Mouse (Mus musculus): ENCODE results near the gene D17Wsu92e. TPM values are rescaled to one million over a fixed set of nuclear protein-coding genes. Genes with fewer than 3 reads are reported as not detected.

Gene D17Wsu92e
- total RNA-seq, 1 experiment = 68.4 TPM

GRCm38 (mm10) chr17:27721125-27721664, 99.3 kb downstream of the D17Wsu92e start:
- in situ Hi-C loops (cut with MboI; ENCODE audit: low sequenced_read_pairs in 2 of 2, unreplicated experiment in 2 of 2) = no loop called here
- Histone ChIP-seq H3K36me3 (ENCODE audit: control insufficient read depth, insufficient read depth, low read length, poor library complexity, severe bottlenecking) (no peaks in the 10 kb centered on the region), H3K27ac (ENCODE audit: insufficient read depth, low read depth, low read length, poor library complexity, severe bottlenecking) (no peak overlapping the region), H3K9ac (ENCODE audit: insufficient read depth, low read depth, low read length, poor library complexity, severe bottlenecking) (no peak overlapping the region), H3K4me3 (ENCODE audit: insufficient read depth in 1 of 2, low read depth in 1 of 2, low read length in 2 of 2, poor library complexity in 1 of 2, severe bottlenecking in 1 of 2) (no peak overlapping the region), H3K9me3 (ENCODE audit: control insufficient read depth, insufficient read depth, low read depth, low read length) (no peaks in the 10 kb centered on the region), H3K4me1 (ENCODE audit: control insufficient read depth in 2 of 2, insufficient read depth in 2 of 2, low read length in 2 of 2, poor library complexity in 1 of 2) (peaks cover 2 to 36% of the 10 kb centered on the region in 2 experiments; a peak in 2 of 4 replicates)
- TF ChIP-seq HCFC1 (IDR thresholded peaks at IDR 0.05; ENCODE audit: borderline replicate concordance, insufficient read depth, low read length) = no peak
- TF ChIP-seq MAFK (IDR thresholded peaks at IDR 0.05; ENCODE audit: insufficient read depth, low read depth, low read length) = no peak
- TF ChIP-seq ZNF384 (IDR thresholded peaks at IDR 0.05; ENCODE audit: low read depth, low read length) = no peak
- TF ChIP-seq ZC3H11A (IDR thresholded peaks at IDR 0.05; ENCODE audit: borderline replicate concordance, low read depth, low read length) = no peak
- no peak for TF ChIP-seq CHD2 (IDR thresholded peaks at IDR 0.05; ENCODE audit: low read depth, low read length)
- DNase-seq (ENCODE audit: low read depth, low spot score) = no peak

GRCm38 (mm10) chr17:27720326-27720725, 100.1 kb downstream of the D17Wsu92e start:
- Histone ChIP-seq H3K36me3 (ENCODE audit: control insufficient read depth, insufficient read depth, low read length, poor library complexity, severe bottlenecking) (no peaks in the 10 kb centered on the region), H3K4me3 (ENCODE audit: insufficient read depth in 1 of 2, low read depth in 1 of 2, low read length in 2 of 2, poor library complexity in 1 of 2, severe bottlenecking in 1 of 2) (no peak overlapping the region), H3K27ac (ENCODE audit: insufficient read depth, low read depth, low read length, poor library complexity, severe bottlenecking) (no peak overlapping the region), H3K9me3 (ENCODE audit: control insufficient read depth, insufficient read depth, low read depth, low read length) (no peaks in the 10 kb centered on the region), H3K9ac (ENCODE audit: insufficient read depth, low read depth, low read length, poor library complexity, severe bottlenecking) (no peak overlapping the region), H3K4me1 (ENCODE audit: control insufficient read depth in 2 of 2, insufficient read depth in 2 of 2, low read length in 2 of 2, poor library complexity in 1 of 2) (peaks cover 2 to 28% of the 10 kb centered on the region in 2 experiments; a peak in 1 of 4 replicates)
- in situ Hi-C loops (cut with MboI; ENCODE audit: low sequenced_read_pairs in 2 of 2, unreplicated experiment in 2 of 2) = no loop called here
- TF ChIP-seq ZNF384 (IDR thresholded peaks at IDR 0.05; ENCODE audit: low read depth, low read length) = no peak
- no peak for TF ChIP-seq CHD2 (IDR thresholded peaks at IDR 0.05; ENCODE audit: low read depth, low read length)
- TF ChIP-seq HCFC1 (IDR thresholded peaks at IDR 0.05; ENCODE audit: borderline replicate concordance, insufficient read depth, low read length) = no peak
- no peak for TF ChIP-seq ZC3H11A (IDR thresholded peaks at IDR 0.05; ENCODE audit: borderline replicate concordance, low read depth, low read length)
- no peak for TF ChIP-seq MAFK (IDR thresholded peaks at IDR 0.05; ENCODE audit: insufficient read depth, low read depth, low read length)
- no peak for DNase-seq (ENCODE audit: low read depth, low spot score)

- no peaks in the 10 kb centered on the region for H3K9me3 ChIP-seq (ENCODE audit: control insufficient read depth, insufficient read depth, low read depth, low read length)
- peak overlapping the region; percentile 13 to 30; a peak in 1 of 4 replicates for H3K4me3 ChIP-seq (ENCODE audit: insufficient read depth in 1 of 2, low read depth in 1 of 2, low read length in 2 of 2, poor library complexity in 1 of 2, severe bottlenecking in 1 of 2)
- no peak overlapping the region for H3K9ac ChIP-seq (ENCODE audit: insufficient read depth, low read depth, low read length, poor library complexity, severe bottlenecking)
- peaks cover 2 to 24% of the 10 kb centered on the region in 2 experiments; a peak in 1 of 4 replicates for H3K4me1 ChIP-seq (ENCODE audit: control insufficient read depth in 2 of 2, insufficient read depth in 2 of 2, low read length in 2 of 2, poor library complexity in 1 of 2)
- TF ChIP-seq MAFK (IDR thresholded peaks at IDR 0.05; ENCODE audit: insufficient read depth, low read depth, low read length) (no peak), ZNF384 (IDR thresholded peaks at IDR 0.05; ENCODE audit: low read depth, low read length) (no peak), ZC3H11A (IDR thresholded peaks at IDR 0.05; ENCODE audit: borderline replicate concordance, low read depth, low read length) (no peak), CHD2 (IDR thresholded peaks at IDR 0.05; ENCODE audit: low read depth, low read length) (no peak)
- no peak for DNase-seq (ENCODE audit: low read depth, low spot score)
- in situ Hi-C loops (cut with MboI; ENCODE audit: low sequenced_read_pairs in 2 of 2, unreplicated experiment in 2 of 2) = no loop called here
- H3K36me3 ChIP-seq (ENCODE audit: control insufficient read depth, insufficient read depth, low read length, poor library complexity, severe bottlenecking) = no peaks in the 10 kb centered on the region
- H3K27ac ChIP-seq (ENCODE audit: insufficient read depth, low read depth, low read length, poor library complexity, severe bottlenecking) = no peak overlapping the region
Observed at GRCm38 (mm10) chr17:27719663-27720062, 100.8 kb downstream of the D17Wsu92e start.

- no peak overlapping the region for H3K27ac ChIP-seq (ENCODE audit: insufficient read depth, low read depth, low read length, poor library complexity, severe bottlenecking)
- TF ChIP-seq HCFC1 (IDR thresholded peaks at IDR 0.05; ENCODE audit: borderline replicate concordance, insufficient read depth, low read length) (no peak), ZC3H11A (IDR thresholded peaks at IDR 0.05; ENCODE audit: borderline replicate concordance, low read depth, low read length) (no peak), MAFK (IDR thresholded peaks at IDR 0.05; ENCODE audit: insufficient read depth, low read depth, low read length) (no peak), CHD2 (IDR thresholded peaks at IDR 0.05; ENCODE audit: low read depth, low read length) (no peak), ZNF384 (IDR thresholded peaks at IDR 0.05; ENCODE audit: low read depth, low read length) (no peak)
- no peaks in the 10 kb centered on the region for H3K36me3 ChIP-seq (ENCODE audit: control insufficient read depth, insufficient read depth, low read length, poor library complexity, severe bottlenecking)
- in situ Hi-C loops (cut with MboI; ENCODE audit: low sequenced_read_pairs in 2 of 2, unreplicated experiment in 2 of 2) = no loop called here
- no peak for DNase-seq (ENCODE audit: low read depth, low spot score)
- H3K9me3 ChIP-seq (ENCODE audit: control insufficient read depth, insufficient read depth, low read depth, low read length) = no peaks in the 10 kb centered on the region
- H3K4me3 ChIP-seq (ENCODE audit: insufficient read depth in 1 of 2, low read depth in 1 of 2, low read length in 2 of 2, poor library complexity in 1 of 2, severe bottlenecking in 1 of 2) = no peak overlapping the region
- peaks cover 2 to 21% of the 10 kb centered on the region in 2 experiments; a peak in 1 of 4 replicates for H3K4me1 ChIP-seq (ENCODE audit: control insufficient read depth in 2 of 2, insufficient read depth in 2 of 2, low read length in 2 of 2, poor library complexity in 1 of 2)
- H3K9ac ChIP-seq (ENCODE audit: insufficient read depth, low read depth, low read length, poor library complexity, severe bottlenecking) = no peak overlapping the region
Observed at GRCm38 (mm10) chr17:27718250-27718649, 102.2 kb downstream of the D17Wsu92e start.

Data from ES-E14 (cell line).